Mouse (Mus musculus) stomach, postnatal 0 days (tissue): ENCODE results near the gene Prss30.

Experiments used
- CTCF ChIP-seq: IDR thresholded peaks from 2 replicates; pipeline ENCODE4 v1.5.1; 2016; ENCODE audit warnings: antibody characterized with exemption, low read depth, mild to moderate bottlenecking, moderate library complexity
- EP300 ChIP-seq: optimal IDR thresholded peaks from 2 replicates; pipeline ENCODE3; 2016; ENCODE audit warnings: antibody characterized with exemption

DNA sequence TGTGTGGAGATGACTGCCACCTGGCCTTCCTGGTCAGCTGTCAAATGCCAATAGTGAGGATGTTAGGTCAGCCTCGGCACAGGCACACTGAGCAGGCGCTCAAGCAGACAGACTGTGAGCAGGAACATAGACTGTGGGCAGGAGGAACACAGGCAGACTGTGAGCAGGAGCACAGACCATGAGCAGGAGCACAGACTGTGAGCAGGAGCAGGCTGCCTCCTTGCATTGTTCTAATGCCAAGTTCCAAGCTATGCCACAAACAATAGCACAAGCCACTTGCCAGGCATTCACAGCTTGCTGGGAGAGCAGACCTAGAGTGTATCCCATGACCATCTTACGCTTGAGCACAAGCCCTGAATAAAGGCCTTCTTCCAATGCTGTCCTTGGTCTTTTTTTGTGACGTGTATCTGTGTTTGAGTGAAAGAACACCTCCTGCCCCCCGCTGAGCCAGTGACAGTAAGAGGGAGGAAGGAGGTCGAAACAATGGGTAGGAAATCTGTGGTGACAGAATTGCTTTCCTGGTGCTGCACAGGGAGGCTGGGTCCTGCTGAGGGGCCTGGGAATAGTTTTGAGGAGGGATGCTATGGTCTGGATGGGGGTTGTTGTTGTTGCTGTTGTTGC is 14.5 kb downstream of the Prss30 start:
- TF ChIP-seq CTCF = no peak
- no peak for TF ChIP-seq EP300
